Mouse (Mus musculus): ENCODE data around the gene Gtf2a2.
A peak's percentile ranks its signal among the peaks of the same experiment; 100 is the strongest.

Gene Gtf2a2

GRCm38 (mm10) chr9:70012408-70012901, at the start of gene Gtf2a2:
TSS of gene Gtf2a2 (plus strand) at chr9:70012550.
- peak; percentile 90 to 93 for DNase-seq

GRCm38 (mm10) chr9:69964370-69964769, 48.0 kb upstream of the Gtf2a2 start:
- DNase-seq: no peak

- DNase-seq: no peak
These were observed 26.8 kb upstream of the Gtf2a2 start for GRCm38 (mm10) chr9:69985526-69985925.

- DNase-seq: no peak
These were observed 26.3 kb upstream of the Gtf2a2 start for GRCm38 (mm10) chr9:69986063-69986462.

GRCm38 (mm10) chr9:69986571-69986970, 25.8 kb upstream of the Gtf2a2 start:
- no peak for DNase-seq

GRCm38 (mm10) chr9:69987579-69987978, 24.8 kb upstream of the Gtf2a2 start:
- peak; percentile 43 to 52 for DNase-seq

- no peak for DNase-seq
These were observed 23.5 kb upstream of the Gtf2a2 start for GRCm38 (mm10) chr9:69988706-69989302.

- peak; percentile 96 to 97 for DNase-seq
These were observed 22.8 kb upstream of the Gtf2a2 start, which contains the start of gene Bnip2 for GRCm38 (mm10) chr9:69989303-69990121. TSS of gene Bnip2 (plus strand) at chr9:69989466.

GRCm38 (mm10) chr9:69990346-69990745, 22.0 kb upstream of the Gtf2a2 start:
- no peak for DNase-seq

- DNase-seq: no peak
These were observed 19.5 kb upstream of the Gtf2a2 start for GRCm38 (mm10) chr9:69992841-69993277.

GRCm38 (mm10) chr9:69993479-69993878, 18.9 kb upstream of the Gtf2a2 start:
- DNase-seq: no peak

GRCm38 (mm10) chr9:69994547-69994946, 17.8 kb upstream of the Gtf2a2 start:
- no peak for DNase-seq

GRCm38 (mm10) chr9:69999318-69999717, 13.0 kb upstream of the Gtf2a2 start:
- DNase-seq: no peak

- no peak for DNase-seq
These were observed 8.8 kb upstream of the Gtf2a2 start for GRCm38 (mm10) chr9:70003516-70003915.

- no peak for DNase-seq
These were observed 5.4 kb upstream of the Gtf2a2 start for GRCm38 (mm10) chr9:70006984-70007383.

GRCm38 (mm10) chr9:70007506-70008248, 4.7 kb upstream of the Gtf2a2 start:
- DNase-seq: no peak

GRCm38 (mm10) chr9:70009754-70010304, 2.5 kb upstream of the Gtf2a2 start:
- DNase-seq: no peak

GRCm38 (mm10) chr9:70010781-70011473, 1.4 kb upstream of the Gtf2a2 start:
- no peak for DNase-seq

GRCm38 (mm10) chr9:70011537-70012407, 578 bp upstream of the Gtf2a2 start:
- no peak for DNase-seq

GRCm38 (mm10) chr9:70015632-70016031, 3.3 kb downstream of the Gtf2a2 start:
- DNase-seq: no peak

GRCm38 (mm10) chr9:70018879-70019278, 6.5 kb downstream of the Gtf2a2 start:
- DNase-seq: no peak
